Mouse (Mus musculus) megakaryocyte progenitor cell, adult 5-6 weeks (primary cell): ENCODE measurements around the gene Ablim1. TPM values are rescaled to one million over a fixed set of nuclear protein-coding genes. Genes with fewer than 3 reads are reported as not detected.

Experiments
- ATAC-seq: replicated peaks from 2 replicates; pipeline ENCODE4 v1.8.0; 2016; ENCODE audit warnings: mild to moderate bottlenecking, moderate TSS enrichment, inconsistent platforms; ENCODE audit not compliant: poor library complexity
- total RNA-seq, 2 experiments: library from RNA; stranded (forward) in 1 of 2; stranded (reverse) in 1 of 2; fragments of 157-497, 149-512 nt in 1 of 2; fragments of 200-1000 nt in 1 of 2; gene quantifications; 2 replicates each; pipeline versions ENCODE4 v1.2.3 to v1.2.4; 2015 to 2017

The Ablim1 gene
- total RNA-seq, 2 experiments from 2014 or later = 6.7 to 7.0 TPM

DNA sequence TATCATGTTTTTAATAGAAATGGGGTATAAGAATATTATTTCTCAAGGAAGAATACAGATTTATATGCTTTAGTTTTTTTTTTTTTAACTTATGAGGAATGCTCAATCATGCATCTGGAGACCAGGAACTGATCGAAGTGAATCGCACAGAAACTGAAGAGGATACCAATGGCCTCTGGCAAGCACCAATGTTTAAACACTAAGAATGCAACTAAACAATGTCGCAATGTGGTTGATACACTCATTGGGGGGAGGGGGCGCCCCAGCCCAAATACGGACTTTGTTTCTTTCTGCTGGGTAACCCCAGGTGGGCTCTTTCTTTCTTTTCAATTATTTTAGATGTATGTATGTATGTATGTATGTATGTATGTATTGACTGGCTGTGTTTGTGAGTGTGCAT lies 90.3 kb downstream of the Ablim1 start:
- ATAC-seq = no peak

GRCm38 (mm10) chr19:57223686-57224085 lies 91.0 kb downstream of the Ablim1 start:
- ATAC-seq = no peak

- no peak for ATAC-seq
Observed at GRCm38 (mm10) chr19:57222657-57223056, 92.1 kb downstream of the Ablim1 start.

GRCm38 (mm10) chr19:57221684-57222235 lies 93.0 kb downstream of the Ablim1 start:
- ATAC-seq = no peak

DNA sequence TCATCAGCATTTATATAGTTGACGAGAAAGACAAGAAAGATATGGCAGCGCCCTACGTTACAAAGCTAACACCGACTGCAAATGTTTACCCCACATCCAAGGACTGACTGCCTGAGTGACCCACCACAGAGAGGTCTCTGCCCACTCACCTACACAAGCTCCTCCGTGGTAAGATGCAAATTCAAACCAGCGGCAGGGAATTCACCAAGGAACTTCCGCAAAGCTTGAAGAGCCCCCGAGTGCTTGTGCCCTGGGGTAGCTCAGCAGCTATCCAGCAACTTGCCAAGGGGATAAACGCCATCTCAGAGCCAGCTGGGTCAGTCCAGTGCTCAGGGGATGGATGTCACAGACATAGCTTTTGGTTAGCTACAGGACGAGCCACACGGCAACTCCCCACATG lies 95.0 kb downstream of the Ablim1 start:
- ATAC-seq = no peak

- peak; percentile 75 for ATAC-seq
Observed at GRCm38 (mm10) chr19:57217161-57217560, 97.6 kb downstream of the Ablim1 start.

DNA sequence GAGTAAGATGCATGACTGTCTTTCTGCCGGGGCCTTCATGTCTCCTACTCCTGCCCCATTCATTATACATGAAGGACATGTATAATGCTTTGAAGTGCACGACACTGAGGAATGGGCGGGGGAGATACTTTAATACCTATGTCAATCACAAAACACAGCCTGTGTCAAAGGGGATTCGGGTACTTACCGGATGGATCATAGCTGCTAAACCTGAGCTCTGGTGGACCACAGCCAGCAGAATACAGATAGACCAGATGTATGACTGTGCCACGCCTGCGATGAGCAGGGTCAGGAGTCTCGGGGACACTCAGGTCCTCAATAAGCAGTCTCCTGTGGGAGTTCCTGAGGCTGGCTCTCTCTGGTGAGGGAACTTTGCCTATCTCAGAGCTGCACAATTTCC lies 99.2 kb downstream of the Ablim1 start:
- no peak for ATAC-seq

- ATAC-seq = no peak
Observed at GRCm38 (mm10) chr19:57212406-57212805, 102.3 kb downstream of the Ablim1 start.

- ATAC-seq = peak; percentile 94
Observed at GRCm38 (mm10) chr19:57211444-57212111, 103.1 kb downstream of the Ablim1 start.

GRCm38 (mm10) chr19:57210924-57211323 lies 103.8 kb downstream of the Ablim1 start:
- no peak for ATAC-seq

DNA sequence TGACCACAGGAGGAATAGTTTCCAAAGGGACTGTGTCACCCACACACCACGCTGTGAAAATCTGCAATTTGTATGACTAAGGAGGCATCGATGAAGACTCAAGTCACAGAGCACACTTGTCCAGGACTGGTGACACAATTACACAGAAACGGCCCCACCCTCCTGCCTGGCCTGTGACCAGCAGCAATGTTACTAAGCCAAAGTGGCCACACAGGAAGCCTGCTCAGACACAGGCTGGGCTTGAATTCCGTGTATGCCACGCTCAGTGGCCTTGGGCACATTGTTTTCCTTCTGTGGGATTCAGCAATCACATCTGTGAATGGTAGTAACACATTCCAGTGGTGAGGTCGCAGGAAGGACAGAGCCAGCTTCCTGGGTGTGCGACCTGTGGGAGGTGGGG lies 110.6 kb downstream of the Ablim1 start:
- ATAC-seq = peak; percentile 14; the same call in 1 of the 2 replicates

DNA sequence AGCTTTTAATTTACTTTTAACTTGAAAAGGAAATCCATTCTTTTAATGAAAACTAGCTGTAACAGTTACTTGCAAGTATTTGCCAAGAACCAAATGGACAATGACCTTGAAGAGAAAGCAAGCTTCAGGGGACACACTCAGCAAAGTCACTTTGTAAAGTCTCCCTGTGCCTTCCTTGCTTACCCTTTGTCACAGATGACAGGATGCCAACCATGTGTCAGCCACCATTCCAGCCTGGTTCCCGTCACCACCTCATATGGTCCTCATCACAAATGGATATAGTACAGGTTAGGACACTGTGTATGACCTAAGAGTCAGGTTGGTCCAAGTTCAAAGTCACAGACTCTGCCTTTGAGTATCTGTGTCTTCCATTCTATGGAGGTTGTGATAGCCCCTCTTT lies 112.2 kb downstream of the Ablim1 start:
- ATAC-seq = no peak

DNA sequence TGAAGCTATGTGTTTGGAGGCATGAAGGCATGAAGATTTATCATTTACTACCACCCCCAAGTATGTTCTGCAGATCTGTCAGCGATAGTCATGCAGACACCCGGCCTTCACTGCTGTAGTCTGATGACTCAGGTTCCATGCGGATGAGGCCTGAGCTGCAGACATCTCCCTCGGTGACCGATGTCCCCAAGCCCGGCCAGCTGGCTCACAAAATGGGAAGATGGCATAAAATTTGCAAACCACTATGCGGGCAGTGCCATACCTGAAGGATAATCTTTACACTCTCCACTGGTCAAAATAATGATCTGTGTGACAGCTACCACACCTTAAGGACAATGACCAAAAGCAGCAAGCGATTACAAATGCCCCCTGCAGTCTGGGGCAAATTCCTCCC lies 113.6 kb downstream of the Ablim1 start:
- ATAC-seq = no peak

- peak; percentile 29; the same call in 1 of the 2 replicates for ATAC-seq
Observed at GRCm38 (mm10) chr19:57200477-57201089, 114.1 kb downstream of the Ablim1 start.

DNA sequence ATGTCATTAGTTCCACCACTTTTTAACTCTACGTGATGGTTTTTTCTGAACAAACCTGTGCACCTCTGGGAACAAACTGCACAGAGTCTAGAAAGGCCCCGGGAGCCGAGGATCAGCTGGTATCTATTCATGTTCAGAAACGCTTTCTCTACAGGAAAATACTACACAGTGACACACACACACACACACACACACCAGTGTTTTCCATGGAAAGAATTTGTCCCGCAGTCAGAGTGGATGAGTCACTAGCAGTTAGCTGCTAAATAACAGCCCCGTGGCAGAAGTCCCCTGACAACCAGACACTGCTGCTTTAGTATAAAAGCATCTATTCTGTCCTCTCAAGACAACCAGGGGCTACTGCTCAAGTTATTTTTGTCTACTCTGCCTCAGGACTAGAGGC lies 115.4 kb downstream of the Ablim1 start:
- no peak for ATAC-seq

DNA sequence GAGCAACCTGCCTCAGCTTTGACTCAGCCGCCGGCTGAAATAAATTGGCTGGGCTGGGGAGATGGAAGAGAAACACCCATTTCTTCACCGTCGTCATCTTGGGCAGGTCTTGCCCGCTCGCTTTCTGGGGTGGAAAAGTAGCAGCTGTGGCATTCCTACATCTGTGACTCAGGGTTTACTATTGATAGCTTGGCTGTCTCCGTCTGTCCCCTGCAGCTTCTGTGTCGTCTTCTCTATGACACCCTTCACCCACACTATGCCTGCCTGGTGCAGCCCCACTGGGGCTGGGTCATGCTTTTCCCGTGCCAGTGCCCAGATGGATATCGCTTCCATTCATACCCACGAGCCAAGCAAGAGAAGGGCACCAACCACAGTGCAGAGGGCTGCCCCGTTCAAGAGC lies 116.2 kb downstream of the Ablim1 start:
- no peak for ATAC-seq

DNA sequence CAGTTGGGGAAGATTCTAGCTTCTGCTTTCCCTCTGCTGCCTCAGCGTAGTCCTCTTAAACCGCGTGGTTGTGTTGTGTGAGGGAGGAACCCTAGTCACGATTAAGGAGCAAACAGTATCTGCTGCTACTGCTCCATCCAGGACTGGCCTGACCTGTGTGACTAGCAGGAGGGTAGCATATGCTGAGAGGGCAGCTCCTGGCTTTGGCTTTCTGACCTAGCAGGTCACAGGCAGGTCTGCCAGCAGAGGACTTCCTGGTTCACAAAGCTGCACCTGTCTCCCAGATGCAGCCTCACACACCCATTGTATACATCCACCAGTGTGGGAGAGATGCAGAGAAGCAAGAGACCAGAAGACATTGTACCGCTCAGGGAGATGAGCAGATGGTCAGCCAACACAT lies 116.7 kb downstream of the Ablim1 start:
- peak; percentile 30; the same call in 1 of the 2 replicates for ATAC-seq

DNA sequence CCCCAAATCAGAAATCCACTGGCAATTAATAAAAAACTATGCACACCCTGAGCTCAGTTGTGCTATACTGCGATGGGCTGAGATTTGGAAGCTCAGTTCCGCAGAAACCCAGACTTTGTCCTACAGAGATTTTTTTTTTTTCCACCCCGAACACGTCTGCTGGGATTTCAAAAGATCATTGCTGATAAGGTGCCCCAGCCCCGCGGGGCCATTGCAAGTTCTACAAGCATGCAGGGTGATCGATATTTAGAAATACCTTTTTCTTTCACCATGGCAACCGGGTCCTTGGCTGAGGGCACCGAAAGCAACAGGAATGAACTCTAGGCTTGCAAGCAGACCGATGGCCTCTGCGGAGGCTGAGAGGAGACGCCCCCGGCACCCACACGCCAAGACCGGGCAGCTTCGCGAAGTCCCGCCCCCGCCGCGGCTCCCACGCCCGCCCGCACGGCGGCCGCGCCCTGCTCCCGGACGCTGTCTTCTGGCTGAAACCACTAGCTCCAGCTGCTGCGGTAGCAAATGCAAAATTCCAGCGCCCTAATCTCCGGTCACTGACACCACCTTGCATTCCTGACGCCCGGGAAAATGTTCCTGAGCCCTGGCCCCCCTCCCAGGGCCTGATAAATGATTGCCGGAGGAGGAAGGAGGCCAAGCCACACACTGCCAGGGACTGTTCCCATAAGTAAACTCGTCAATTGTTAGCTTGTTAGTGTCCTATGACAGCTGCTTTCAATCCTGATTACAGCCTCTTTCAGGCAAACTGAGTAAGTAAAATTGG lies 117.5 kb downstream of the Ablim1 start:
- peak; percentile 46 for ATAC-seq

- ATAC-seq = no peak
Observed at GRCm38 (mm10) chr19:57196616-57197015, 118.1 kb downstream of the Ablim1 start.

GRCm38 (mm10) chr19:57195169-57195930 lies 119.4 kb downstream of the Ablim1 start:
- ATAC-seq = no peak

- peak; percentile 81 for ATAC-seq
Observed at GRCm38 (mm10) chr19:57193958-57194357, 120.8 kb downstream of the Ablim1 start.
